In the genomic region with DNA sequence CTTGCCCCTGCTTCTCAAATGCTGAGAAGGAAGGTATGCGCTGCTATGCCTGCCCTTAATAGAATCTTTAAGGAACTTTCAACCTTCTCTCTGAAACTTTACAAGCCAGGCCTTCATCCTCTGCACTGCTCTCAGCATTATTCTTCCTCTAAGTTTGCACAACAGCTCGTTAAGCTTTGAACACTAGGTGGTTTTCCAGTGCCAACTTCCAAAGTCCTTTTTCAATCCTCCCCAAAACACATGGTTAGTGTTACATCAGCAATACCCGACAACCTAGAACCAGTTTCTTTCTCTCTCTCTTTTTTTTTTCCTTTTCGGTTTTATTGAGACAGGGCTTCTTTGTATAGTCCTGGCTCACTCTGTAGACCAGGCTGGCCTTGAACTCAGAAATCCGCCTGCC, we compare ENCODE assay signal across 13 mouse cellular contexts. TPM values are rescaled to one million over a fixed set of nuclear protein-coding genes. Genes with fewer than 3 reads are reported as not detected.
"Had no signal": no experiment of that assay in that cellular context is flagged by ENCODE, and none has a peak within 500 bp of the region (broad histone marks: within the 10 kb centered on the region; RNA-seq: fewer than 3 reads in every experiment).

No protein-coding gene starts in this region.

- H3K9ac ChIP-seq: liver, embryonic 12.5 days; lung, embryonic 15.5 days; midbrain, embryonic 12.5 days; stomach, embryonic 15.5 days had no signal

- H3K4me3 ChIP-seq: left cerebral cortex, adult 2 months; liver, embryonic 12.5 days; lung, embryonic 15.5 days; midbrain, embryonic 12.5 days; stomach, embryonic 15.5 days had no signal

- H3K27me3 ChIP-seq: liver, embryonic 12.5 days; lung, embryonic 15.5 days; midbrain, embryonic 12.5 days; stomach, embryonic 15.5 days had no signal

- ATAC-seq: hindbrain, embryonic 16.5 days; inflammation-experienced regulatory T-cells, adult 6 months; liver, embryonic 12.5 days; midbrain, embryonic 16.5 days had no signal

- H3K9me3 ChIP-seq: liver, embryonic 12.5 days; lung, embryonic 15.5 days; midbrain, embryonic 12.5 days; stomach, embryonic 15.5 days had no signal

- H3K4me2 ChIP-seq: lung, embryonic 15.5 days; midbrain, embryonic 12.5 days; stomach, embryonic 15.5 days had no signal

- H3K27ac ChIP-seq: left cerebral cortex, adult 2 months; liver, embryonic 12.5 days; lung, embryonic 15.5 days; stomach, embryonic 15.5 days had no signal

- DNase-seq: kidney, postnatal 14 days; lung, postnatal 14 days; retina, postnatal 1 day; right cerebral cortex, postnatal 4 days; thymus, postnatal 4 days had no signal

RNA-seq across cellular contexts. Expression of a gene that starts 14.4 kb away (rescaled TPM):
- polyA plus RNA-seq: inflammation-experienced regulatory T-cells, adult 6 months had no signal
